Mouse (Mus musculus) cerebellum, postnatal 10 days (tissue): ENCODE data around the gene Smtnl1.

Source experiments
- DNase-seq, 2 experiments: peaks; one replicate each; pipeline ENCODE4 v3.0.0; 2021; ENCODE audit warnings: mixed read lengths in 2 of 2

Gene Smtnl1

DNA sequence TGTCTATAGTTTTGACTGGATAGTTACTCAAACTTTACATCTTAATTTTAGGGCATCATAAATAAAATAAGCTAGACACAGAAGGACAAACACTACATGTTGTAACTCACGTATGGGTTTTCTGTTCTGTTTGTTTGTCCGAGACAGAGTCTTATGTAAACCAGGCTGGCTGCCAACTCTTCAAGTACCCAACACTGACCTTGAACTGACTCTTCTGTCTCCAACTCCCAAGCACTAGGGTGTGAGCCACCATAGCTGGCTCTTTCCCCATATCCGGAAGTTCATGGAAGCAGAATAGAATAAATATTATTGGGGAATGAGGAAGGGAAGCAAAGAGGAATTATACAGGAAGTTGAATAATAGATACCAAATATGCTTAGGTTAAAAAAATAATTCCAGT, 29.9 kb downstream of the Smtnl1 start:
- no peak for DNase-seq

DNA sequence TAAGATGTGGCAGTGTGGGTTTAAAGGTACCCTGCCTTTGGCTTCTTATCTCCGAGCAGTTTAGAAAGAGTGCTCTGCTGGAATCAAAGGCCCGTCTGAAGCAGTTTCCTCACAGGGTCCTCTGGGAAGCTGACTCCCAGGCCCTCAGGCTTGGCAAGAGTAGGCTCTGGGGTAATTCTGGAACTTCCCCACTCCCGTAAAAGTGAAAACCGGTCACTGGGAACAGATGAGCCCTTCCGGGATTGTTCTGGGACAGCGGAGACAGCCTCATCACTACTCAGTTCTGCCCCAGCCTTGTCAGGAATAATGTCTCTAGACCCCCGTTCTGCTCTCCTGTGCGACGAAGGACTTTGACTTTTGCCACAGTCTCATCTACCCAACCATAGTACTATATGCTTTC, 32.0 kb downstream of the Smtnl1 start:
- DNase-seq: no peak

DNA sequence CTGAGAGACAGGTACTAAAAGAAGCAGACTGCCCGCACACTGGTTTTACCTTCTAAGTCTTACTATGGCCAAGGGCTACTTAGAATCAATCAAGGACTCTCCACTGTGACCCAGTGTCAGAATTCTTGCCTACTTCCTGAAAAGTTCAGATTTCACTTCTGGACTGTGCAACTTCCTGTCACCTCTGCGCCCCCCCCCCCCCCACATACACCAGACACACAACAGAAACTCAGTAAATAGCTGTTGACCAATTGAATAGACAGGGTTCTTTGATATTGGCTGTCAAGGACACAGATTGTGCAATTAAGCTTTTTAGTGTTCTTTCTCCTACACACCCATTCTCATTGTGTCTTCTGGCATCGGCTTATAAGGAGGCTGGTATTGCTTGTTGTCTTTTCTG, 34.1 kb downstream of the Smtnl1 start:
- no peak for DNase-seq

- DNase-seq: no peak
Measured at GRCm38 (mm10) chr2:84783840-84784566, 38.4 kb downstream of the Smtnl1 start.

GRCm38 (mm10) chr2:84783315-84783714, 39.1 kb downstream of the Smtnl1 start:
- DNase-seq: no peak

- DNase-seq: peak in 1 of 2 experiments; percentile 15
Measured at GRCm38 (mm10) chr2:84779210-84779609, 43.2 kb downstream of the Smtnl1 start.

DNA sequence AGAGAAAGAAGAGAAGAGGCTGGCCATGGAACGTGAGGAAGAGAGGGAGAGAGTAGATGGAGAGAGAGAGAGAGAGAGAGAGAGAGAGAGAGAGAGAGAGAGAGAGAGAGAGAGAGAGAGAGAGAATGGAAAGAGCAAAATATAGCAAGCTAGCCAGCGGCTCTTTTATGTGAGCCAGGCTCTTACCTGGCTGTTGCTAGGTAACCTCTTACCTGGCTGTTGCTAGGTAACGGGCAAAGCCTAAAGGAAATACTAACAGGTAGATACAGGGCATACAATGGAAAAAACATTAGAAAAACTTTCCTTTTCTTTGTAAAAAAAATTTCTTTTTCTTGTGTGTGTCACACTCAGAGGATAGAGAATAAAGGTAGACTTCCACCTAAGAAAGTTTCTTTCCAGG, 44.7 kb downstream of the Smtnl1 start:
- no peak for DNase-seq

DNA sequence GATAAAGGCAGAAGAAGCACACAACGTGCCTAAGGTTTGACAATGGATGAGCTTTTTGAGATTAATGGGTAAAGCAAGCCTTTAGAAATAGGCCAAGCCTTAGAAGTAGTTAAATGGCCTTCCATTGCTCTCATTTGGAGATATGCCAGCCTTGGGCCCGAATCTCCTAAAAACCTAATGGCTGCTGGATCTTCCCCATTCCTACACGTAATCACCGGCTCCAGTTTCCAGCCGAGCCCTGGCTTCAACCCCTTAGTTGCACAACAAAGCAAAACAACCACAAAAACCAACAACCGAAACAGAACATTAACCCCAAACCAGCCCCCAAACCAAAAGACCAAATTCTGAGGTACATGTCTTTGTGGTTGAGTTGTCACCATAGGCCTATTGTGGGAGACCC, 46.8 kb downstream of the Smtnl1 start:
- peak; percentile 34 to 43 for DNase-seq

DNA sequence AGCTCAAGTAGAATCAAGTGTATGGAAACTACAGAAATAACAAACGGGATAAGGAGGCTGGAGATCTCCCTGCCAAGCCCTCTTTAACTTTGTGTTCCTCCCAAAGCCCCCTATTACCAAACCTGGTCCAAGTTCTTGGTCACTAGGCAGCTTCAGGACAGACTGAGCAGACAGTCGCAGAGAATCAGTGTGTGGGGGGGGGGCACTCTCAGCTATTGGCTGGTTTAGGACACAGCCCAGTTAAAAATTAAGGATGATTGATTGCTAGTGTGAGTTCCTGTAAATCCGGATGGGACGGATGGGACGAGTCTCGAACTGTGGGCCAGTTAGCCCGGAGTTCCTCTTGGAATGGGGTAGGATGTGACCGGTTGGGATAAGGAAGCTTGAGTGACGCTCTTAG, 47.2 kb downstream of the Smtnl1 start, which contains the start of gene Serping1:
TSS of gene Serping1 (minus strand) at position 204 of the 400 bp plus-strand sequence.
- DNase-seq: peak; percentile 36 to 57

DNA sequence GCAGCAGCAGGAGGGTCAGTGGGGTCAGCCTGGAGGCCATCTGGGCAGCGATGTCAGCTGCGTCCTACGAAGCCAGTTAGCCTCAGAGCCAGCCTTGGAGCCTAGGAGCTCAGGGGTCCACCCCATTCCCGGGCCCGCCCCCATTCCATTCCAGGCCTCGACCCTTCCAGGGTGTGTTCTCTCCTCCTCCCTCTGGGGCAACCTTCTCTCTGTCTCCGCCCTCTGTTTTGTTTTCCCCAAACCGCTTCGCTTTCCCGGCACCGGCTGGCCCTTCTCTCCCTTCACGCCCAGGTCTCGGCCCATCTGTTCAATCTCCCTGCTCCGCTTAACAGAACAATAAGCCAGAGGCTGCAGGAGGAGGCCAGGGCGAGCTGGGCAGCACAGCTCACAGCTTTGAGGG, 47.7 kb downstream of the Smtnl1 start:
- DNase-seq: peak; percentile 84 to 87

- DNase-seq: peak; percentile 38 to 41
Measured at GRCm38 (mm10) chr2:84773195-84773594, 49.3 kb downstream of the Smtnl1 start.

- DNase-seq: no peak
Measured at GRCm38 (mm10) chr2:84772454-84772853, 50.0 kb downstream of the Smtnl1 start.

DNA sequence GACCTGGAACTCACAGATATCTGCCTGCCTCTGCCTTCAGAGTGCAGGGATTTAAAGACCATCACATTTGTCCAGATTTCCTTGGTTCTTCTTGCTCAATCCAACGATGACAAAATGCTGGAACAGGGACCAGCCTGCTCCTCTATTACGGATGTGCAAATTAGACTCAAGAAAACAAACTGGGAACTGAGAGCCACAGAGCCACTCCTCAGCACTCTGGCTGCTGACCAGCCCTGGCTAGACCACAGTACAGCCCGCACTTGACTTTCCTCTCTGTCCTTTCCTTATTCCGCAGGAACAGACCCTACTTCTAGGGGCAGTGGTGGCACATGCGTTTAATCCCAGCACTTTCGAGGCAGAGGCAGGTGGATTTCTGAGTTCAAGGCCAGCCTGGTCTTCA, 52.0 kb downstream of the Smtnl1 start:
- DNase-seq: no peak

DNA sequence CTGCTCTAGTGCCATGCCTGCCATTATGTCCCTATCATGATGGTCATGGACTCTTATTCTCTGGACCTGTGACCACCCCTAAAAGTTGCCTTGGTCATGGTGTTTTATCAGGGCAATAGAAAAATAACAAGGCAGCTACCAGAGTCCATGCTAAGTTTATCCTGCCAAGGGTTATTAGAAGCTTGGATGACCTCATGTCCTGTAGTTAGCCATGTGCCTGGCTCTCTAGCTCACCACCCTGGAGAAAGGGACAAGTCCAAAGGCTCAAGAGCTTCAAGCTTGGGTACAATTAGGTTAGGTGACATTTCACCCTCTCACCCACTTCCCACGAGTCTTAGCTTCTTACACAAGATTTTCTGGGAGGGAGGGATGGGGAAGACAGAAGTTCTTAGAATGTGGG, 59.6 kb downstream of the Smtnl1 start:
- no peak for DNase-seq

DNA sequence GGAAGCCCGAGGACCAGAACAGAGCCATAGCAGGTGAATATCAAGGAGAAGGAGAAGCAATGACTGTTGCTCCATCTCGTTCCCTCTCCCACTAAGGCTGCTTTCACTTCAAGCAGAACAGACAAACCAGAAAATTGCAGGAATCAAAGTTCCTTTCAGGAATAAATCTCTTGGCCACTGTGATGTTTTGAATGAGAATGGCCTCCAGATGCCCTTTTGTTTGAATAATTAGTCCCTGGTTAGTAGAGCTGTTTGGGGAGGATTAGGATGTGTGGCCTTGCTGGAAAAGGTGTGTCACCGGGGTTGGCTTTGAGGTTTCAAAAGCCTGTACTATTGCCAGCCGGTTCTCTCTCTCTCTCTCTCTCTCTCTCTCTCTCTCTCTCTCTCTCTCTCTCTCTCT, 60.2 kb downstream of the Smtnl1 start:
- no peak for DNase-seq

- no peak for DNase-seq
Measured at GRCm38 (mm10) chr2:84761840-84762239, 60.6 kb downstream of the Smtnl1 start.

GRCm38 (mm10) chr2:84761309-84761708, 61.1 kb downstream of the Smtnl1 start:
- no peak for DNase-seq
